Mouse (Mus musculus) megakaryocyte, adult 5-6 weeks (primary cell): ENCODE measurements around the gene Gm10198. TPM values are rescaled to one million over a fixed set of nuclear protein-coding genes. Genes with fewer than 3 reads are reported as not detected.

Experiments
- ATAC-seq: 2 replicates; pipeline ENCODE4 v1.8.0; 2016; ENCODE audit warnings: mild to moderate bottlenecking, inconsistent platforms; ENCODE audit not compliant: poor library complexity, severe bottlenecking
- total RNA-seq, 2 experiments: library from RNA; stranded (forward) in 1 of 2; stranded (reverse) in 1 of 2; fragments of 153-499, 151-499 nt in 1 of 2; fragments of 221-1000, 200-1000 nt in 1 of 2; gene quantifications; 2 replicates each; pipeline versions ENCODE4 v1.2.3 to v1.2.4; 2015 to 2017

Gene Gm10198
- total RNA-seq (2015) (not detected in 2 replicates), total RNA-seq (2017) (not detected in 2 replicates)

DNA sequence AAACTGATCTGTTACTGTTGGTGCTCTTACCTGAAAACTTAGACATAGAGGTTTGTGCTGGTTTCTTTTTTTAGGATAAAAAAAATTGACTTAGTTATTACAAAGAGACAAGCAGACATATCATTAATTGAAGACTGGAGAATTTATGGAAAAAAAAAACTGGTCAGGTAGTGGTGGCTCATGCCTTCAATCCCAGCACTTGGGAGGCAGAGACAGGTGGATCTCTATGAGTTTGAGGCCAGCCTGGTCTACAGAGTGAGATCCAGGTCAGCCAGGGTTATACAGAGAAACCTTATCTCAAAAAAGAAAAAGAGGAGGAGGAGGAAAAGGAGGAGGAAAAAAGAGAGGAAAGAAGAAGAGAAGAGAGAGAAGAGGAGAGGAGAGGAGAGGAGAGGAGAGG, at the start of gene Gm10198:
Gene Gm10198, plus strand, starts transcription at position 301 of the 400 bp plus-strand sequence.
- no peak for ATAC-seq

DNA sequence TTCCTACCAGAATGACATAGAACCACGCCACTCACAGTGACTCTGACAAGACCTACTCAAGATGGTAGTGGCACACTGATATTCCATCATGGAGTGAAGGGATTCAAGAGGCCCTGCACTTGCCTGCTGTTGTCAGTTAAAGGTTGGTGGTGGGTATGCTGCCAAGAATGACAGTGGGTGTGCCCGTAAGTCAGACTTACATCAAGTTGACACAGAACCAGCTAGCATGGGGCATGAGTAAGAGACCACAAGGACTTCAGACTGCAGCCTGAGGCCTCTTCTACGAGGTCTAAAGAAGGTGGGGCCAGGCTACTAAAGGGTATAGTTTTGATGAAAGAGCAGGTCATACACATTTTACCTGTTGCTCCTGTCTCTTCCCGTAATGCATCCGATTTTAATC, 47.3 kb upstream of the Gm10198 start:
- ATAC-seq, result no peak

DNA sequence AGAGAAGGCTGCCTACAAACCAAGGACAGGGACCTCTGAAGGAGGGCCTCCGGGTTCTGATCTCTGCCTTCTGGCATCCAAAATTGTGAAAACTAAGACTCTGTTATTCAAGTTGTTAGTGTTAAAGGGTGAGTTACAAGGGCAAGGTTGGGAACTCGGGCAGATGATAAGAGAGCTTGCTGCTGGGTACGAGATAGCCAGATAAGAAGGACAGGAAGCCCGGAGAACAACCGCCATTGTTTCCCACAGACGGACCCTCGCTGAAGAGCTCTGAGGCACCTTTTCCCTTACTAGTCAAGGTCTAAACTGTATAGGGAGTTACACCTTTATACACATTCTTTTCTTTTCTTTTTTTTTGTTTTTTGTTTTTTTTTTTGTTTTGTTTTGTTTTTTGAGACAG, 39.8 kb upstream of the Gm10198 start:
- ATAC-seq, result no peak

DNA sequence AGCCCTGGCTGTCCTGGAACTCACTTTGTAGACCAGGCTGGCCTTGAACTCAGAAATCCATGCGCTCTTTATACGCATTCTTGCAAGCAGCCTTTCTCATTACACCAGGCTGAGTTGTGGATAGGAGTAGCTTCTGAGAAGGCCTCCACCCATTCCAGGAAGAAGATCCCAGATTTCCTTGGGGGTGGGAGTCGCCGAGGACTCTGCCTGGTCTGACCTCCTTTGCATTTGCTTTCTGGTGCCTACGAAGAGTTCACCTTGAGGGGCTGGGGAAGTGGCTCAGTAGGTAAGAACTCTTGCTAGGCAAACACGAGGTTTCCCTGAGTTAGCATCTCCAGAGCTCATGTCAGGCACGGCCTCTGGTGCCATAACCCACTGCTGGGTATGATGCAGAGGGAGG, 39.4 kb upstream of the Gm10198 start:
- ATAC-seq, result no peak

DNA sequence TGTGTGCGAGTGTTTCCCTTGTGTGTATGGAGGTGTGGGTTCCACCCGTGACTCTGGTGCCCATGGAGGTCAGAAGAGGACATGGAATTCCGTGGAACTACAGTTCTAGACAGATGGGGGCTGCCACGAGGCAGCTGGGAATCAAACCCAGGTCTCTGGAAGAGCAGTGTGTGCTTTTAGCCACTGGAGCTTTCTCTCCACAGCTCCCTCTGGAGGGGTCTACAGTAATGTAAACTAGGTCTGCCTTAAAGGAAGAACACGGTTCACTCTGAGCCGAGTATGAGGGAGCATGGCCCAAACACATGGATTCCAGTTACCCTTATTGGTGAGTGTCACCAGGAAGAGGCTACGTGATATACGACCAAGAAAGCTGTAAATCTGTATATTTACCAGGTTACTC, 38.6 kb upstream of the Gm10198 start:
- ATAC-seq, result no peak

DNA sequence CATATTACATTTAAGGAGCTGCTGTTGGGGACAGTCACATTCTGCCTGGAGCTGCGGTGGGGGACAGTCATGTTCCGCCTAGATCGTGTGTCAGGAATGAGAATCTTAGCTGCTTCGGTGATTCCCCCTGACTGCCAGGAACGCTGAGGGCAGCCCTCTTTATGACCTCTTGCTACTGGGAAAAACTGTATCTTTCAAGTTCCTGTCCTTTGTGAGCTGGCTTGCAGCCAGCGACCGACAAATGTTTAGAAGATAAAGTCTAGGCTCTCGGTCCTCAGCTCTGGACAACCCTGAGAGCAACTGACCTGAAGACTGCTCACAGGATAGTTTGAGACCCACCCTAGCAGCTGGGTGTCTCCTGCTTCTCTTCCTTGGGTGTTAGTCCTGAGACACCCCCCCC, 37.3 kb upstream of the Gm10198 start:
- ATAC-seq, result 0 out of 2 replicates have a peak, but pooled peaks have one; percentile 19

DNA sequence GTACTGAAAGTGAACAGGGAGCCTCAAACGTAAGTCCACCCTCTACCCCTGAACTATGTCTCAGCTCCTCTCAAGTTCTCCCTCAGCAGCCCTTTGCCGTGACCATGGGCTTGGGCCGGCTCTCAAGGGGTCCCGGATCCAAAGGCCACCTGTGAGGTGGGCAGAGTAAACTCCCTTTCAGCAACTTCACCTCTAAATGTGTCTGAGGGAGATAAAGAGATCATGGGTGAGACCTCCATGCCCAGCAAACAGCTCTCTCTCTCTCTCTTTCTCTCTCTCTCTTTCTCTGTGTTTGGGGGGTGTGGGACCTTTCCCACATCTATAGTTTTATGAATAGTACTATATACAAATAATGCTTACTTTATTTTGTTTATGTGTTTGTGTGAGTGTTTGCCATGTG, 36.2 kb upstream of the Gm10198 start:
- ATAC-seq, result no peak

DNA sequence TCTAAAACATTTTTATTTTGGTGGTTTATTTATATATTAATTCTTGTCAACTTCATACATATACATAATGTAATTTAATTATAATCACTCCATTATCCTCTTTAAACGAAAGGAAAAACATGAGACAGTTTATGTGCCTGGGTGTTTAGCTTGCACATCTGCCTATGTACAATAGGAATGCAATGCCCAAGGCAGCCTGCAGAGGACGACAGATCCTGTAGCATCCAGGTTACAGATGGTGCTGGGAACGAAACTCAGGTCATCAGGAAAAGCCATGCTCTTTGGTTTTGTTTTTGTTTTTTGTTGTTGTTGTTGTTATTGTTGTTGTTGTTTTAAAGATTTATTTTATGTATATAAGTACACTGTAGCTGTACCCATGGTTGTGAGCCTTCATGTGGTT, 32.4 kb upstream of the Gm10198 start:
- no peak for ATAC-seq

DNA sequence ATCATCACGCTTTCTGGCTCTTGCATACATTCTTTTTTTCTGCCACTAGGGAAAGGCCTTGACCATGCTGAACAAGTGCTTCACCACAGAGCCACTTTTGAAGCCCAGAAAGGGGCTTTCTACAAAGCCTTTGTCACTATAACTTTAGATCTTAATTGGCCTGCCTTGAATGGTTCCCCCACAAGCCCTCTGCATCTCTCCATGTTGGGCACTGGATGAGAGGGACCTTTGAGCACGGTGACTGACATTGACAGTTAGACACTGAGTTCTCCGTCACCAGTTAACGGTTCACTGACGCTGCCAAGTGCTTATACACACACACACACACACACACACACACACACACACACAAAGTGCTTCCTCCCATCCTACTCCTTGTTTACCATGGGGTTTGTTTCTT, 30.0 kb upstream of the Gm10198 start:
- ATAC-seq, result no peak

DNA sequence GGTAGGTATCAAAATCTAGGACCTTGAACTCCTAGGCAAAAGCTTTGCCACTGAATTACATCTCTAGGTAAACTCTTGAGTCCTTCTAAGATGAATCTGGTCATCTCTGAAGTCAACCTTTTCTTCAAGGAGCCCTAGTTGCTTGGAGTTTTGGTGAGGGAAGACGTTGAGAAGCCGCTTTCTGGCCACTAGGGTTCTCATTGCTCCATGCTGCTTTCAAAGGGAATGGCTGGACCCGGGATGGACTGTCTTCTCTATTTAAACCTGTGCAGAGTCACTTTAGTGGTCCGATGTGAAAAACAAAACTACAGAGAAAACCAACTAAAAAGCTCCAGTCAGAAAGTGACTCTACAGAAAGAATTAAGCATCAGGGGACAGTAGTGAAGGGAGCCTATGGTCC, 18.4 kb upstream of the Gm10198 start:
- ATAC-seq, result peak; percentile 78

DNA sequence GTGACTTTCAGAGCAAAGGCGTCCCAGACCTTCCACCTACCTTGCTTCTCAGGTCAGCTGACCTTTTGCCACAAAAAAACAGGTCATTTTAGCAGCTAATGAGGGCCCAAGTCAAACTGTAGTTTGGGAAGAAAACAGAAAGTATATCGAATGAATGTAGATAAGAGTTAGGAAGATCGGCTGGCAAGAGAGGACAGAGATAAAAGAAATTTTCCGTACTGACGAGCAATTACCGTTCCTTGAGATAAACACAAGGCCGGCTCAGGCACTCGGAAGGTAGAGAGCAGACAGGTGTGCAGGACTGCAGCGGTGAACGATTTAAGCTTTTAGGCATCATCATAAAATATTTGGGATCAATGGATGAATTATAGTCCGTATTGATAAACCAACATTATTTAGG, 15.4 kb upstream of the Gm10198 start:
- no peak for ATAC-seq

DNA sequence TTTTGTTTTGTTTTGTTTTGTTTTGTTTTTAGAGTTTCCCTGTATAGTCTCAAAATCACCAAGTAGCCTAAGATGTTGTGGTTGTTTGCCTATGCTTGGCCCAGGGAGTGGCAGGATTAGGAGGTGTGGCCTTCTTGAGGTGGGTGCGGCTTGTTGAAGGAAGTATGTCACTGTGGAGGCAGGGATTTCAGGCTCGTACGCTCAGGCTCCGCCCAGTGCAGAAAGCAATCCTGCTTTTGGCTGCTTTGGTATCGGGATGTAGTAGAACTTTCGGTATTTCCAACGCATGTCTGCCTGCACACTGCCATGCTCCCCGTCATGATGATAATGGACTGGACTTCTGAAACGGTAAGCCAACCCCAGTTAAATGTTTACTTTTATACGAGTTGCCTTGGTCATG, 12.5 kb upstream of the Gm10198 start:
- no peak for ATAC-seq

DNA sequence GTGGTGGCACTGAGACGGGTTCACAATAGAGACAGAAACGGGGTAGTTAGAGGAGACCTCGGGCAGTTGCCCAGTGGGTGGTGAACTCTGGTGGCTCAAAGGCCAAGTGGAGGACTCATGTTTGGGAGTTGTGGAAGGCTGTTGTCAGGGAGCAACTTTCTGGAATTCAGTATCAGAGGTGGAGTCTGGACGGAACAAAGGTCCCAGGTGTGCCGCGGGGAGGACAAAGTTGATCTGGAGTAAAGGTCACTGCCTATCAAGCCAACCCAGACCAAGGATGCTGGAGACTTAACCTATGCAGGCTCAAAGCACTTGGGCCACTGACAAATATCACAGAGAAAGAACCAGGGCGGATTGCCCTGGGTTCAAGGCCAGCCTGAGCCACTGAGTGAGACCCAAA, 5.5 kb downstream of the Gm10198 start:
- ATAC-seq, result no peak

DNA sequence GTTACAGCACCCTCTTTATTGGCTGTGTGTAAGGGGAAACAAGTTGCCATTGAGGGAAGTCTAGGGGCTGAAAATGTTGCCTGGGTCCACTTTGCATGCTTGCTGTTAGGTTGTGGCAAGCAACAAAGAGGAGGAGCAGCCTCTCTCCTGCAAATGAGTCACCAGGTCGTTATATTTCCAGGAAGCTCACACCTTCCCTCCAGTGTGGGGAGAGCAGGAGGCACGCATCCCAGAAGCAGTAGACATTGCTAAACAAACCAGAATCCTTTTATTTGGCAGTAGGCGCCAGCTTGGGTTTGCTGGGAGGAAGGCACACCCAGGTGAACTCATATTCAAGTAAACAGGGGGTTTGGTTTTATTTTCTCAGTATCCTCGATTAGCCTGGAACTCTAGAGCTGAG, 8.8 kb downstream of the Gm10198 start:
- ATAC-seq, result no peak

DNA sequence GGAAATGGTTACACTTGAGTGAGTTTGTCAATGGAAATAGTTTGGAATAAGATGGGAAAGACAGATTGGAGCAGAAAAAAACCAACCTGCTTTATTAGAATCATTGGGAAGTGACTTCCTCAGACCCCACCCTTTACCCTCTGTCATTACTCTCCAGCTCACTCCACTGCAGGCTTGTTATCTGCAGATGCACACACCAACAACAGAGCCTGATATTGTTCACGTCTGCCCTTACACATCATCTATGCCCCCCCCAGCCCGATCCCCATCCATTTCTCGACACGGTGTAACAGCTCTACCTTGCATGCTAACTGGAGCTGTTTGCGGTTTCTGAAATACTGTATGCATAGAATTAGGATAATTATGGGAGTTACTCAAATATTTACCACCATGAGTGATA, 12.2 kb downstream of the Gm10198 start:
- ATAC-seq, result no peak

DNA sequence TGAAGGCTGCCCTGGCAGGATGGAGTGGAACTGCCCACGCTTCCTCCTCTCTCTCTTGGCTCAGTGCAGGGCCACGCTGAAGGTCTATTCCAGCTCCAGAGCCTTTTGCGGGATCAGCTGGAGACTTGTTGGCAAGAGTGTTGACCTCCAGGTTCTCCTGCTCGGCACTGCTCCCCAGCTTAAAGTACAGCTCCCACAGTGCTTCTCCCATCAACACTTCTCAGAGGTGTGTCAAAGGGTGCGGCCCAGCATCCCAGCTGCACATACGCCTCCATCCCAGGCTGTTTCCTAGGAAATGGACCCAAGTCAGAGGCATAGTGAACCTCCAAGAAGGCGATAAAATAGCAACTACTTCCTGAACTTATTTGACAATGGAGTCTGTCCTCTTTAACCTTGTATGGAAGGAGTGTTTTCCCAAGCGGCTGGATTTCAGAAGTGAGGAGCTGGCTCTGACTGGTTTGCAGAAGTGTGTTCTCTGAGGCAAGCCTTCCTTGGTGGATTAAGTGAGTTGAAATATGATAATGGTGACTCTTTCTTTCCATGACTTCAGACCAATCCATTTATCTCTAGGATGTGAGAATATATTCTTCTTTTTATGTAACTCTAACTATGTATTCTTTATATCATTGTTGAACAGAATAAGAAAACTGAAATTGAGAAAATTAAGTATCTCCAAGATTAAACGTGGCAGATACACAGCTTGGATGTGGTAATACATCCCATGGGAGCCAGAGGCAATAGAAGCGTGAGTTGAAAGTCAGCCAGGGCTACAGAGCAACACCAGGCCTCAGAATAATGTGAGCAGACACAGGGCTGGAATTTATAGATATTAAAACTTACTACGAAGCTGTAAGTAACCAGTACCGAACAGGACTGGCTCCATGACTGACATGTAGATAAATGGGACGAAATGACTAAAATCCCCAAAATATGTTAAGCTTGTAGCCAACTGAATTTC, 23.9 kb downstream of the Gm10198 start:
- no peak for ATAC-seq

DNA sequence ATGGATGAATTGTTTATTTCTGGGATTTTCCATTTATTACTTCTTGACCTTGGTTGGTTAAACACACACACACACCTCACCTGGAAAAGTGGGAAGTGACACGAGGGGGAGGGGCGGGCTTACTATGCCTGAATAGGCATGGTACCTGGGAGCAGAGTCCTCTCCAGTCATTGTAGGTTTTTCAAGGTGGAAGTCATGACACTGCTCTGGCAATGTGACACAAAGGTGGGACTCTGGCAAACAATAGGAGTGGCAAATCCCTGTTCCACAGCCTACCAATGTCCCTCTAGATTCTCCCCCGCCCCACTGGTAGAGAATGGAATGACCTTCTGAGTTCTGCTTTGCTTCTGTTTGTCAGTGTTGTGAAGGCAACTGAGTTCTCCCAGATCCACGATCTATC, 27.8 kb downstream of the Gm10198 start:
- ATAC-seq, result no peak

DNA sequence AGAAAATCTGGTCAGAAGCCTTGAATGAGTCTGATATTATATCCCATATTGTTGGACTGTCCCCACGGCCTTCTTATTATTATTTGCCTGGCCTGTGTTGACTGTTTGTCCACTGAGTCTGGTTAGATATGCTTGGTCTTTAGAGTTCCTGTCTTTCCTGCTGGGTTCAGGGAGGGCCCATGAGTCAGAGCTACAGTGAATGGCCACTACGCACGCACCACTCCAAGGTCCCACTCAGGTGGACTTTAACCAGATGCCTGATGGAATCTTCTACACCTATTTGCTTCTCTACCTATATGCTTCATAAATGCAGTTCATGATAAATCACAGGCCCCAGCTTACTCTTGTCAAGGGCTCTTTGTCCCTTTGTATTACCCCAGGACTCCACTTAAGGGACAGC, 29.8 kb downstream of the Gm10198 start:
- no peak for ATAC-seq

DNA sequence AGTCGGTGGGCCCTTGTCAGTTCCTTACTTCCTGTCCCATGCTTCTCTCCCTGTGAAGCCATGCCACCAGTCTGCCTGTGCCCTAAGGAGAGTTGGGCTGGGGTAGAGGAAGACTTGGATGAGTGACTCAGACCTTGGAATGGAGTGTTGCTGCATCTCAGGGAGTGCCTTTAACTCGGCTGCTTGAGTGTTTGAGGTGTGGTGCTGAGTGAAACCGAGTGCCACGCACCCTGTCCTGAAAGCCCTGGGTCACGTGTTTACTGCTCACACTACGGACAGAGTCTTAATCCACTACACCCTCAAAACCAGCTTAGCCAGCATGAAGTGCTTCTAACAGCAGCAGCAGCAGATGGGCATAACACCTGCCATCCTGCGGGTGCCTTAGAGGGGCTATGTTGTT, 30.5 kb downstream of the Gm10198 start:
- no peak for ATAC-seq

DNA sequence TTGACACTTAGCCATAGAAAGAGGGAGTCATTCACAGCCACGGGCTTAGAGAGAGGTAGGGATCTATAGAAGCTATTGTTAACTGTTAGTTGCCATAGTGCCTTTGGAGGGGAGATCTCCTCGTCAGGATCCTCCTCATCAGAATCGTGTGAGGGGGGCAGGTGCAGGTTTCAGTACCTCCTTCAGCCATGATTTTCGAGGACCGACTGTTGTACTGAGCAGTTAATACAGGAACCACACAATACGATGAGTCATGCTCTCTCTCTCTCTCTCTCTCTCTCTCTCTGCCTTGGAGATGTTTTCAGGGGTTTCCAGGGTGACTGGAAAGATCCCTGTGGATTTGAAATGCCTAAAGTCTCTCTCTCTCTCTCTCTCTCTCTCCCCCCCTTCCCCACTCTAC, 31.5 kb downstream of the Gm10198 start:
- ATAC-seq, result peak; percentile 74

DNA sequence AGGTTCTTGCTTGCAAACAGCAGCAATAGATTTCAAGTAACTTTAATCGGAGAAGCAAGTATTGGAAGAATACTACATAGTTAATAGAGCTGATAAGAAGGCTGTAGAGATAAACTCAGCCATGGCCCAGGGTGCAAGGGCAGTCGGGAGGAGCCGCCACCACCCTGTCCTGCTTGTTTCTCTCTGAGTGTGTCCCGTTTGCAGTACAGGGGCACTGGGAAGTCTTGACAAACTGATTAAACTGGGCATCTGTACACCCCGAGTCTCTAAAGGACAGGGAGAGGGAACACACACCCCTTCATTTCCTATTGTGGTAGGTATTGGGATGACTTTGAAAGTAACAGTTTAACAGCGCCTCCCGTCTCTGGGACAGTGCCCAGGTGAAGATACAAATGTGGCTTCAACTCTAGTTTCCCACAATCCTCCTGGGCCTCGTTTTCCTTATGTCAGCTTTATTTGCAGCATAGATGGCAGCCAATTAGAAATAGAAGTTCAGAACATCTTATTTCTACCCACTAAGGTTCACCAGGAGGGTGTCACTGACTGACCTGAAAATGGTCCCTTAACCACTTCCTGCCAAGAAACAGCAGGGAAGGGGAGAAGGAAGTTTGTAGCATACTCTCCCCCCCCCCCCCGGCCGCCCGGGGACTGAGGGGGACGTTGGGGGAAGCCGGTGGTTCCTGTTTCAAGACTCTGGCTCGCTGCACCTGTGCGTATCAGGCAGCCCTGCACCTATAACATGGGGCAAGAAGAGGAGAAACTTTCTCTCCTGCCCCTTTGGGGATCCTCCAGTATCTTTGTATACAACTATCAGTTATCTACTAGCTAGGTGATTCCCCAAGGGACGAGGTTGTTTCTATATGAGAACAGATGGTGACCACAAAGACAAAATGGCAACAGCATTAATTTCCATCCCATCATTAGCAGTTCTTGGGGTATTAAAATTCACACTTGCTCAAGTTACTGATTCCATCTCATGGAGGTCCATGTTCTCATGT, 41.9 kb downstream of the Gm10198 start:
- ATAC-seq, result peak; percentile 85

DNA sequence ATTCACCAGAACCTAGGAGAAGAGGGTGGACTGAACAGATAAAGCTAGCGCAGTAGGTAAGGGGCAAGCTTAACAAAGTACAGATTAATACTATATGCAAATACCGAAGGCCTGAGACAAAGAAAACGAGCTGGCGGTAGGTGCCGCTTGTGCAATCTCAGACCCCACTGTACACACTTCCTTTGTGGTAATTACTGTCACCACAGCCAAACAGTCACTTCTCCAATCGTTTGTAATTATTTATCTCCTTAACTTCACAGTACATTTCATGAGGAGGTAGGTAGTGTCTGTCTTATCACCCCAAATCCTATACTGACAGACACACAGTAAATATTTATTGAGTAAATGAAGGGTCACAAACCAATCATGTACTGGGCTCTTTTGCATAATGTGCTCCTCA, 47.7 kb downstream of the Gm10198 start:
- ATAC-seq, result peak; percentile 92
